Mouse (Mus musculus): Measurements from ENCODE around the gene Mosmo. TPM values are rescaled to one million over a fixed set of nuclear protein-coding genes. Genes with fewer than 3 reads are reported as not detected.
A peak's percentile ranks its signal among the peaks of the same experiment; 100 is the strongest.
"Not testable (repeated sequence)": the region's sequence is repeated elsewhere in the genome, so short reads cannot be mapped to it uniquely, and the experiment has no call there.

The Mosmo gene
- polyA plus RNA-seq, 1 experiment from 2014 or later: 17.8 TPM

- H3K4me3 ChIP-seq (ENCODE audit: low read depth, low read length); H3K27ac ChIP-seq (ENCODE audit: low read depth, low read length); H3K9me3 ChIP-seq (replicated peaks; ENCODE audit: control insufficient read depth, low read length); ATAC-seq (replicated peaks; ENCODE audit: insufficient number of reproducible peaks, low FRiP score, low TSS enrichment); H3K4me1 ChIP-seq (ENCODE audit: control insufficient read depth, insufficient read depth, low read length); H3K4me2 ChIP-seq; H3K36me3 ChIP-seq (ENCODE audit: control insufficient read depth, insufficient read depth, low read length); H3K27me3 ChIP-seq (ENCODE audit: control insufficient read depth, insufficient read depth, low read length); H3K9ac ChIP-seq (ENCODE audit: low read depth, low read length): not testable (repeated sequence)
- 85% methylated on average over 11 of the region's 11 CpGs for WGBS (ENCODE audit: insufficient replicate concordance)
These were observed 36.5 kb downstream of the Mosmo start for GRCm38 (mm10) chr7:120713951-120714350.

GRCm38 (mm10) chr7:120717261-120717660, 39.8 kb downstream of the Mosmo start:
- Histone ChIP-seq H3K27me3 (ENCODE audit: control insufficient read depth, insufficient read depth, low read length) (no peaks in the 10 kb centered on the region), H3K36me3 (ENCODE audit: control insufficient read depth, insufficient read depth, low read length) (no peaks in the 10 kb centered on the region), H3K4me1 (ENCODE audit: control insufficient read depth, insufficient read depth, low read length) (0 out of 2 replicates have a peak, but pooled peaks cover 2% of the 10 kb centered on the region), H3K9me3 (replicated peaks; ENCODE audit: control insufficient read depth, low read length) (no peaks in the 10 kb centered on the region), H3K4me3 (ENCODE audit: low read depth, low read length) (no peak overlapping the region), H3K27ac (ENCODE audit: low read depth, low read length) (no peak overlapping the region), H3K9ac (ENCODE audit: low read depth, low read length) (no peak overlapping the region), H3K4me2 (no peak overlapping the region)
- WGBS (ENCODE audit: insufficient replicate concordance): 69% methylated on average over 2 of the region's 2 CpGs
- ATAC-seq (replicated peaks; ENCODE audit: insufficient number of reproducible peaks, low FRiP score, low TSS enrichment): no peak

DNA sequence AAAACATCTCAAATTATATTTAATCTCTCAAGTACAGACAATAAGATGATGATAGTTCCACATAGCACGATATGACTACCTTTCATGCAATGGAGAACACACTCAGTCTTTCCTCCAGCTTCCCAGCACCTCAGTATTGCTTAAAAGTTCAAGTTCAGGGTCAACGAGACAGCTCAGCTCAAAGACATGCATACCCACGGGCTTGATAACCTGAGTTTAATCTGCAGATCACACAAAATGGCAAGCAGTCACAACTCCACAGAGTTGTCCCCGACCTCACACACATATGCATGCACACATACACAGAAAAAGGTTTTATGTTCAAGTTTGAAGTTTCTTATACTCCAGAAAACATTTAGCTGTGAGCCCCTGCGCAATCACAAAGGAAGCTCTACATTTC, 43.6 kb downstream of the Mosmo start:
- Histone ChIP-seq H3K36me3 (ENCODE audit: control insufficient read depth, insufficient read depth, low read length) (no peaks in the 10 kb centered on the region), H3K4me1 (ENCODE audit: control insufficient read depth, insufficient read depth, low read length) (0 out of 2 replicates have a peak, but pooled peaks cover 2% of the 10 kb centered on the region), H3K4me2 (no peak overlapping the region), H3K4me3 (ENCODE audit: low read depth, low read length) (no peak overlapping the region), H3K27ac (ENCODE audit: low read depth, low read length) (no peak overlapping the region), H3K9me3 (replicated peaks; ENCODE audit: control insufficient read depth, low read length) (no peaks in the 10 kb centered on the region), H3K27me3 (ENCODE audit: control insufficient read depth, insufficient read depth, low read length) (no peaks in the 10 kb centered on the region), H3K9ac (ENCODE audit: low read depth, low read length) (no peak overlapping the region)
- ATAC-seq (replicated peaks; ENCODE audit: insufficient number of reproducible peaks, low FRiP score, low TSS enrichment): no peak
- 83% methylated on average over 5 of the region's 5 CpGs for WGBS (ENCODE audit: insufficient replicate concordance)

GRCm38 (mm10) chr7:120721456-120721855, 44.0 kb downstream of the Mosmo start:
- Histone ChIP-seq H3K4me1 (ENCODE audit: control insufficient read depth, insufficient read depth, low read length) (0 out of 2 replicates have a peak, but pooled peaks cover 2% of the 10 kb centered on the region), H3K27ac (ENCODE audit: low read depth, low read length) (no peak overlapping the region), H3K36me3 (ENCODE audit: control insufficient read depth, insufficient read depth, low read length) (no peaks in the 10 kb centered on the region), H3K9me3 (replicated peaks; ENCODE audit: control insufficient read depth, low read length) (no peaks in the 10 kb centered on the region), H3K9ac (ENCODE audit: low read depth, low read length) (no peak overlapping the region), H3K4me2 (no peak overlapping the region), H3K27me3 (ENCODE audit: control insufficient read depth, insufficient read depth, low read length) (no peaks in the 10 kb centered on the region), H3K4me3 (ENCODE audit: low read depth, low read length) (no peak overlapping the region)
- no peak for ATAC-seq (replicated peaks; ENCODE audit: insufficient number of reproducible peaks, low FRiP score, low TSS enrichment)
- 89% methylated on average over 8 of the region's 8 CpGs for WGBS (ENCODE audit: insufficient replicate concordance)

- Histone ChIP-seq H3K4me2 (no peak overlapping the region), H3K9ac (ENCODE audit: low read depth, low read length) (no peak overlapping the region), H3K4me1 (ENCODE audit: control insufficient read depth, insufficient read depth, low read length) (0 out of 2 replicates have a peak, but pooled peaks cover 2% of the 10 kb centered on the region), H3K4me3 (ENCODE audit: low read depth, low read length) (no peak overlapping the region), H3K27me3 (ENCODE audit: control insufficient read depth, insufficient read depth, low read length) (no peaks in the 10 kb centered on the region), H3K9me3 (replicated peaks; ENCODE audit: control insufficient read depth, low read length) (no peaks in the 10 kb centered on the region), H3K36me3 (ENCODE audit: control insufficient read depth, insufficient read depth, low read length) (no peaks in the 10 kb centered on the region), H3K27ac (ENCODE audit: low read depth, low read length) (no peak overlapping the region)
- no peak for ATAC-seq (replicated peaks; ENCODE audit: insufficient number of reproducible peaks, low FRiP score, low TSS enrichment)
- 94% methylated on average over 4 of the region's 4 CpGs for WGBS (ENCODE audit: insufficient replicate concordance)
These were observed 44.6 kb downstream of the Mosmo start for GRCm38 (mm10) chr7:120722063-120722462.

GRCm38 (mm10) chr7:120722839-120723278, 45.4 kb downstream of the Mosmo start:
- WGBS (ENCODE audit: insufficient replicate concordance): 75% methylated on average over 8 of the region's 8 CpGs
- ATAC-seq (replicated peaks; ENCODE audit: insufficient number of reproducible peaks, low FRiP score, low TSS enrichment): no peak
- Histone ChIP-seq H3K36me3 (ENCODE audit: control insufficient read depth, insufficient read depth, low read length) (no peaks in the 10 kb centered on the region), H3K9ac (ENCODE audit: low read depth, low read length) (no peak overlapping the region), H3K4me2 (no peak overlapping the region), H3K27ac (ENCODE audit: low read depth, low read length) (no peak overlapping the region), H3K27me3 (ENCODE audit: control insufficient read depth, insufficient read depth, low read length) (no peaks in the 10 kb centered on the region), H3K4me3 (ENCODE audit: low read depth, low read length) (no peak overlapping the region), H3K4me1 (ENCODE audit: control insufficient read depth, insufficient read depth, low read length) (0 out of 2 replicates have a peak, but pooled peaks cover 2% of the 10 kb centered on the region), H3K9me3 (replicated peaks; ENCODE audit: control insufficient read depth, low read length) (no peaks in the 10 kb centered on the region)

- 84% methylated on average over 3 of the region's 3 CpGs for WGBS (ENCODE audit: insufficient replicate concordance)
- no peaks in the 10 kb centered on the region for H3K27me3 ChIP-seq (ENCODE audit: control insufficient read depth, insufficient read depth, low read length)
- no peak for ATAC-seq (replicated peaks; ENCODE audit: insufficient number of reproducible peaks, low FRiP score, low TSS enrichment)
These were observed 50.2 kb downstream of the Mosmo start for GRCm38 (mm10) chr7:120727581-120727980.

DNA sequence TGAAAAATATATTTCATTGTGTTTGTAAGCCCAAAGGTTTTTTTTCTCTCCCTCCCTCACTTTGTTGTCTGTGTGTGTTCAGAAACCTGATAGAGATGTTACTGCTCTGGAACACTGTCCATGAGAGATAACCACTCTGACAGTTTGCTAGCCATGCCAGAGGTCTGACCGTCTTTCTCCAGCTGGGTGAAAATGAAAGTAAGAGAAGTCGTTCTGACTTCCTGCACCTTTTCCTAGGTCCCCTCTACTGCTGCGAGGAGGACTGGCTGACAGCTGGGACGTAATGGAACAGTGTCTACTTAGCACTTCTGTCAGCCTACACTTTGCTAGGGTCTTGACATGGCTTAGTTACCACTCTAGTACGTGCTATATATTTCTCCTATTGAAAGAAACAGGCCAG, 52.2 kb downstream of the Mosmo start:
- H3K4me3 ChIP-seq (ENCODE audit: low read depth, low read length): no peak overlapping the region
- no peaks in the 10 kb centered on the region for H3K9me3 ChIP-seq (replicated peaks; ENCODE audit: control insufficient read depth, low read length)
- no peak overlapping the region for H3K9ac ChIP-seq (ENCODE audit: low read depth, low read length)
- WGBS (ENCODE audit: insufficient replicate concordance): 45% methylated on average over 5 of the region's 5 CpGs
- peak overlapping the region; percentile 18 for H3K4me2 ChIP-seq
- H3K4me1 ChIP-seq (ENCODE audit: control insufficient read depth, insufficient read depth, low read length): 0 out of 2 replicates have a peak, but pooled peaks cover 3% of the 10 kb centered on the region
- no peak for ATAC-seq (replicated peaks; ENCODE audit: insufficient number of reproducible peaks, low FRiP score, low TSS enrichment)
- H3K27ac ChIP-seq (ENCODE audit: low read depth, low read length): 0 out of 2 replicates have a peak overlapping the region, but pooled peaks have one; percentile 31
- H3K36me3 ChIP-seq (ENCODE audit: control insufficient read depth, insufficient read depth, low read length): no peaks in the 10 kb centered on the region
- no peaks in the 10 kb centered on the region for H3K27me3 ChIP-seq (ENCODE audit: control insufficient read depth, insufficient read depth, low read length)

More at GRCm38 (mm10) chr7:120727581-120727980, 50.2 kb downstream of the Mosmo start:
- 0 out of 2 replicates have a peak, but pooled peaks cover 3% of the 10 kb centered on the region for H3K4me1 ChIP-seq (ENCODE audit: control insufficient read depth, insufficient read depth, low read length)
- no peaks in the 10 kb centered on the region for H3K36me3 ChIP-seq (ENCODE audit: control insufficient read depth, insufficient read depth, low read length)
- H3K9ac ChIP-seq (ENCODE audit: low read depth, low read length): no peak overlapping the region
- no peaks in the 10 kb centered on the region for H3K9me3 ChIP-seq (replicated peaks; ENCODE audit: control insufficient read depth, low read length)
- H3K4me2 ChIP-seq: no peak overlapping the region
- H3K4me3 ChIP-seq (ENCODE audit: low read depth, low read length): no peak overlapping the region
- H3K27ac ChIP-seq (ENCODE audit: low read depth, low read length): no peak overlapping the region

- 0 out of 2 replicates have a peak, but pooled peaks cover 3% of the 10 kb centered on the region for H3K4me1 ChIP-seq (ENCODE audit: control insufficient read depth, insufficient read depth, low read length)
- ATAC-seq (replicated peaks; ENCODE audit: insufficient number of reproducible peaks, low FRiP score, low TSS enrichment): no peak
- whole genome bisulfite sequencing (ENCODE audit: insufficient replicate concordance): 85% methylated on average over 7 of the region's 7 CpGs
- no peaks in the 10 kb centered on the region for H3K9me3 ChIP-seq (replicated peaks; ENCODE audit: control insufficient read depth, low read length)
- no peak overlapping the region for H3K4me3 ChIP-seq (ENCODE audit: low read depth, low read length)
- no peak overlapping the region for H3K4me2 ChIP-seq
- H3K27me3 ChIP-seq (ENCODE audit: control insufficient read depth, insufficient read depth, low read length): no peaks in the 10 kb centered on the region
- no peaks in the 10 kb centered on the region for H3K36me3 ChIP-seq (ENCODE audit: control insufficient read depth, insufficient read depth, low read length)
- H3K27ac ChIP-seq (ENCODE audit: low read depth, low read length): no peak overlapping the region
- no peak overlapping the region for H3K9ac ChIP-seq (ENCODE audit: low read depth, low read length)
These were observed 55.5 kb downstream of the Mosmo start for GRCm38 (mm10) chr7:120732906-120733305.

Data from heart, embryonic 11.5 days (tissue).